Mouse (Mus musculus): Measurements from ENCODE around the gene Carm1. TPM values are rescaled to one million over a fixed set of nuclear protein-coding genes. Genes with fewer than 3 reads are reported as not detected.
"Not testable (repeated sequence)": the region's sequence is repeated elsewhere in the genome, so short reads cannot be mapped to it uniquely, and the experiment has no call there.

Gene Carm1
- total RNA-seq, 2 experiments from 2014 or later: 17.0 to 65.9 TPM

DNA sequence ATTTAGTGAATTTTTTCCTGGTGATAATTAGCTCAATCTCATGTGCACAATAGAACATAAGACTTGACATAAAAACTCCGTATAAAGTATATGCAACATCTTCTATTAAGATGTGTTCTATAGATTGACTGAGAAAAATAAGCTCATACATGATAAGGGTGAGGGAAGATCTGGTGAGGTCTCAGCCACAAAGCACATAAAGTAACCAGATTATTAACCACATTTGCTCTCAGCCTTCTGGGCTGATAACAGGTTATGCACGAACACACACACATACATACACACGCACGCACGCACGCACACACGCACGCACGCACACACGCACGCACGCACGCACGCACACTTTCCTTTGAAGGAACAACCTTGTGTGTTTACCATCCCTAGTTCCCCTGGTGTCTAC, 10.2 kb upstream of the Carm1 start:
- no peak for ATAC-seq (replicated peaks; ENCODE audit: poor library complexity, severe bottlenecking)

DNA sequence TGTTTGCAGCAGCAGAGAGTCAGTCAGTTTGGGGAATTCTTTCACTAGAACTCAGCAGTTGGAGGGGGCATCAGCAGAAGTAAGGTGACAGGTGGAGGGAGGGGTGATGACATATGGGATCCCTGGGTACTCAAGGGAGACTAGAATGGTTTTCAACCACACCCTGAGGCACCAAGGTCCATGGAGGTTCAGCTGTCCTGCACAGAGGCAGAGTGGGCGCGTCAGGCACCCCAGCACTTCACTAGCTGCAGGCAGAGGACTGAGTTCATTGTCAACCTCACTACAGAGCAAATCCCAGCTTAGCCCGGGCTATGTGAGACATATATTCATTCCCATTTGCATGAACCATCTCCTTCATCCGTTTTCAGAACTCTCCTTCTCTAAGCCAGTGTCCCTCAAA, 9.7 kb upstream of the Carm1 start:
- no peak; the same call in 1 of the 2 replicates for ATAC-seq (replicated peaks; ENCODE audit: poor library complexity, severe bottlenecking)

DNA sequence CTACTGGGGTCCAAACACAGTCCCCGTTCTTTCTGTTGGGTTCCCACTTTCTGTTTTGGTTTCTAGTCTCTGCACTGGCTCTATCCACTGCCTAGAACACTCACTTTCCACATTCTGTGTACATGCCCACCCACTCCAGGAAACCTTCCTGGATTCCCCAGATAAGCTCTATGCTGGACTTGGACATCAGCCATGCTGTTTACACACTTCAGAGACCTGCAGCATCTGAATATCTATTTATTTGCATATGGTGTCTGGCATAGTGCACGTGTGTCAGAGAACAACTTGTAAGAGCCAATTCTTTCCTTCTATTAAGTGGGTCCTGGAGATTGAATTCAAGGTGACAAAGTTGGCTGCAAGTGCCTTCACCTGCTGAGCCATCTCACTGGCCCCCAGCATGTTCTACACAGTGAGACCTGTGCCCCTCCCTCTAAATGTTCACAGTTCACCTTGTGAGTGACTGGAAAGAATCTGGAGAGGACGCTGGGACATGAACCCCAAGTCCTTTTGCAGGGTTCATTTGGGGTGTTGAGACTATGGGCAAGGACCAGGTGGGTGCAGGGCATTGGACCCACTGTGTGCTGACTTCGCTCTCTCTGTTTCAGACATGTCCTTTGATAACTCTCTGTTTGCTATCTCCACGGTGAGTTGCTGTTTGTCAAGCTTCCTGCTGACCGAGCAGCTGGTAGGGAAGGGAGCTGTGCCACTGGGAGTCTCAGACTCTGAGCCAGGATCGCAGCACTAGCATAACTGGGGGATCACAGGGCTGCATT, 6.5 kb upstream of the Carm1 start:
- ATAC-seq (replicated peaks; ENCODE audit: poor library complexity, severe bottlenecking): peak; percentile 45; the same call in 1 of the 2 replicates

DNA sequence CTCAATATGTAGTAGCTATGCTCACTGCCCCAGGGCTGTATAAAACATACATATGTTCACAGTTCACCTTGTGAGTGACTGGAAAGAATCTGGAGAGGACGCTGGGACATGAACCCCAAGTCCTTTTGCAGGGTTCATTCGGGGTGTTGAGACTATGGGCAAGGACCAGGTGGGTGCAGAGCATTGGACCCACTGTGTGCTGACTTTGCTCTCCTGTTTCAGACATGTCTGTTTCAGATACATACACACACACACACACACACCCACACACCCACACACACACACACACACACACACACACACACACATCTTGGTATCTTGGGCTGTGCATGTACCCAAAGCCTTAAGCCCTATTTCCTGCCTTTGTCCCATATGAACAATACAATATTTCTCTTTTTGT, 4.7 kb upstream of the Carm1 start:
- not testable (repeated sequence) for ATAC-seq (replicated peaks; ENCODE audit: poor library complexity, severe bottlenecking)

DNA sequence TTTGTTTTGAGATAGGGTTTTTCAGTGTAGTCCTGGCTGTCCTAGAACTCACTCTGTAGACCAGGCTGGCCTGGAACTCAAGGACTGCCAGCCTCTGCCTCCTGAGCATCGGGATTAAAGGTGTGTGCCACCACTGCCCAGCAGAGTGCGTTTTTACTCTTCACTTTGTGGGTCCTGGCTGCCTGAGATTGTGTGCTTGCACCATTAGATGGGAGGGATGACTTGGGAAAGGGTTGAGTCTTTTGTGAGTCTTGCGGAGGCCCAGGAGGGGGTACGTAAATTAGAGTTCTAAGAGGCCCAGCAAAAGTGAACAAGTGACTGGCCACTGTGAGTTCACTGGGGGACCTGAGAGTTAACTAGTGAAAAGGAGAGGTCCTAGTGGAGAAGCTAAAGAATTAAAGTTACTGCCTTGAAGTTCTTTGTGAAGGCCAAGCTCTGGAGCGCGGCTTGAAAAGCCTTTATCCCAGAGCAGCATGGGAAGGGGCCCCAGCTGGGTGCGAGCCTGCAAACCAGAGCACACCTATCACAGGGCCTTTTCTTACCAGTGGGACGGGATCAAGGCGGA, 1.3 kb upstream of the Carm1 start:
- peak; percentile 25; the same call in 1 of the 2 replicates for ATAC-seq (replicated peaks; ENCODE audit: poor library complexity, severe bottlenecking)

DNA sequence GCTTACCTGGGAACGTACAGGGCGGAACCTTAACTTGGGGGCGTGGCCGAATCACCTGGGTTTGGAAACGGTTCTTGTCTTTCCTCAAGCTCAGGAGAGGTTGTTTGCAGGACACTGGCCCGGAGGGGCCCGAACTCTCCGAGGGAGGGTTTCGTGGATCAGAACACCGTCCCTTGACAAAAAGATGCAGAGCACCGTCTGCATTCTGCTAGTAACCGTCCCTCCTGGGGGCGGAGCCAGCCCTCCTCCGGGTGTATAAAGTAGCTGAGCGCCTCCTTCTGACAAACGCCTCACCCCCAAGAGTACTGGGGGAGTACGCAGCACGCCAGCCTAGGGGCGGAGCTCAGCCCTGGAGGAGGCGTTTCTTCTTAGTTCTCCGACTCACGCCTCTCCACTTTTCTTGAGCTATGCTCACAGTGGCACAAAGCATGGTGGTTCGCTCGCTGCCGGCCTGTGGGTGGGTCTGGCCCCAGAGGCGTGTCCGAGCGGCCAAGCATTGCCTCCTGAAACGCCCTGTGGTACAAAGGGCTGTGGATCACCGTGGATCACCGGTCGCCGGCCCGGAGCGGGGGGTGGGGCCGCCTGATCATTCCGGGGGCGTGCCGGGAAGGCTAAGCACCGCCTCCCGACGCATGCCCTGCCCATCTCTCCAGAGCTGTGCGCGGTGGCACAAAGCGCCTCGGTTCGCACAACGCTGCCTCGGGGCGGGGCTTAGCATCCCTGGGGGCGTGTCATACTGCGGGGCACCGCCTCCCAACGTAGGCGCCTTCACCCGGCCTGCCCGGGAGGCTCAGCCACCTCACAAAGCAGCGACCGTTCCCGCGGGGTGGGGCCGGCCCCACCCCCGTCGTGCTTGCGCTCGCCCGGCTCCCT, 542 bp upstream of the Carm1 start:
- ATAC-seq (replicated peaks; ENCODE audit: poor library complexity, severe bottlenecking): peak; percentile 85

DNA sequence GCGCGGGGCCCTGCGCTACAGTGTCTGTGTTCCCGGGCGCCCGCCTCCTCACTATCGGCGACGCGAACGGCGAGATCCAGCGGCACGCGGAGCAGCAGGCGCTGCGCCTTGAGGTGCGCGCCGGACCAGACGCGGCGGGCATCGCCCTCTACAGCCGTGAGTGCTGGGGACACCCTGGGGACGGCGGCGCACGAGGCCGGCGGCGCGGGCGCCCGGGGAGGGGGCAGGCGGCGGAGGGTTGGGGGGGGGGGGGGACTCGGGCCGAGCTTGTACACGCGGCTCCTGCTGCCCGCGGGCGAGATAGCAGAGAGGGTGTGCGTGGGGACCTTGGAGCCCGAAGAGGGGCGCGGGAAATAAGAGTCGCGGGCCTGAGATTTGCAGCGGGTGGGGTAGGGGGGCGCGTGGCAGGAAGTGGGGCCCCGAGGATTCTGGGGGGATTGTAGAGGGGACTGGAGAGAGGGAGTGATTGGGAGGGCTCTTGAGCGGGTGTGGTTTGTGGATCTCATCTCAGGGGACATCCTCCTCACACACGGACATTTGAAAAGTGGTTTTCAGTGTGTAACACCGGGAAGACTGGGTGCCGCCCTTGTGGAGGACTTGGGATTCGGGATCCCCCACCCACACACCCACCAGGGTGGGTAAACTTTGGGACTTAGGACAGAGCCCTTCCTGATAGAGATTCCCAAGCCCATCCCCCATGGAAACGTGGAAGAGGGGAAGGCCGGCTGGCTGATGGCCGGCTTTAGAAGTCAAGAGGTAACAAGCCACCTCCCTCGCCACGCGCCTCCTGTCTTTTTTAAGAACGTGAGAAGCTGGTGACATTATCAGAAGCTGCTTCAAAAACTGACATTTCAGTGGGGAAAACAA, 614 bp downstream of the Carm1 start:
- no peak for ATAC-seq (replicated peaks; ENCODE audit: poor library complexity, severe bottlenecking)

DNA sequence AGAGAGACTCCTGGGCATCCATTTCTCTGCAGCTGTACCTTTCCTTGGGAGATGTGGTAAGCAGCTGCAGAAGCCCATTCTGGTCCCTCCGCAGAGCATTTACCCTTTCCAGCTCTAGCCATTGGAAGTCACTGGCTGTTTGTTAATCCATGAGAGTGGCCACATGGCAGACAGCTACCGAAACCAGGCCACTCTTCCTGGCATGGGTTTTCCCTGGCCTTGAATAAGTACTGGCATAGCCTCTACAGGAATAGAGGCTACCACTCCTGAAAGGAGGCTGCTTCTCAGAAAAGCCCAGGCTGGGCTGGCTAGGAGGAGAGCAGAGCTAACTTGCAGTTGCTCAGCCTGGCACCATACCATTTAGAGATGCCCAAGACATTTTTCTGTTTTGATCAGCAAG, 4.4 kb downstream of the Carm1 start:
- ATAC-seq (replicated peaks; ENCODE audit: poor library complexity, severe bottlenecking): no peak

DNA sequence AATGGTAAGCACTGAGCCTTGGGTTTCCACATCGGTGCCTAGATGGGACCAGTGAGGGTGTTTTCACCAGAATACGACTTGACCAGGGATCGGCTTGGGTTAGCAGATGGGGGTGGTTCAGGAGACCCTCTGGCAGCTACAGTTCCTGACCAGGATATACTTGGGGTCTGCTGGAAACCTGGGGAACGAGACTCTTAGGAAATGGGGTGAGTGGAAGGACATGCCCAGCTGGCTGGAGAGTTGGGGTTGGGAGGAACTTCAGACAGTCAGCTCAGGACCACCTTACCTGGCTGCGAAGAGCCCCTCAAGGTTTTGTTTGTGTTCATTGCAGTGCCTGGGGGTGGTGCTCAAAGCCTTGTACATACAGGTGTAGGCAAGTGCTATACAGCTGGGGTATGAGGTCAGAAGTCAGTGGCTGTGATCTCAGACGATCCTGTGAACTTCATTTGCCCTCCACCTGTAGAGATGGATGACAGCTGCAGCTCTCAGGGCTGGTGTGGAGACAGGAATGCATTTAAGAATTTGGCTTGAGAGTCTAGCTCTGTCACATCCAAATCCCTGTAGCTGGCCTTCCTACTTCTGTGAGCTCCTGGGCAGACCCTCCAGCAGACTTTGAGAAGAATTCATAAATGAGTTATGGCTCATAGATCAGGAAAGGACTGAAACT, 7.0 kb downstream of the Carm1 start:
- no peak for ATAC-seq (replicated peaks; ENCODE audit: poor library complexity, severe bottlenecking)

DNA sequence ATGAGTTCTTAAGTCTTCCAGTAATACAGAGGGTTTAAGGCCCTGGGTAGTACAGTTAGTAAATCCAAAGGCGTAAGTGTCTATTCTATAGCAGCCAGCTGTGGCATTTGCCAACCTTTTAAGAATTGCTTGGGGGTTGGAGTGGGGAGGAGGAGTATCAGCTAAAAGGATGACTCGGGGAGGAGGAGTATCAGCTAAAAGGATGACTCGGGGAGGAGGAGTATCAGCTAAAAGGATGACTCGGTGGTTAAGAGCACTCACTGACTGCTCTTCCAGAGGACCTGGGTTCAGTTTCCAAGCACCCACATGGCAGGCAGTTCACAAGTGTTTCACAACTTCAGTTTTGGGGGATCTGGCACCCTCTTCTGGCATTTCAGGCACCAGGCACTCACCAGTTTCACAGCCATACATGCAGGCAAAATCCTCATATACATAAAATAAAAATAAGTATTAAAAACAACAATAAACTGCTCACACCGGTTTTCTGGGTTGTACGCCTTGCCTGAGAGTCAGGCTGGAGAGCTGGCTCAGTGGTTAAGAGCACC, 8.6 kb downstream of the Carm1 start:
- 0 out of 2 replicates have a peak, but pooled peaks have one; percentile 22 for ATAC-seq (replicated peaks; ENCODE audit: poor library complexity, severe bottlenecking)

DNA sequence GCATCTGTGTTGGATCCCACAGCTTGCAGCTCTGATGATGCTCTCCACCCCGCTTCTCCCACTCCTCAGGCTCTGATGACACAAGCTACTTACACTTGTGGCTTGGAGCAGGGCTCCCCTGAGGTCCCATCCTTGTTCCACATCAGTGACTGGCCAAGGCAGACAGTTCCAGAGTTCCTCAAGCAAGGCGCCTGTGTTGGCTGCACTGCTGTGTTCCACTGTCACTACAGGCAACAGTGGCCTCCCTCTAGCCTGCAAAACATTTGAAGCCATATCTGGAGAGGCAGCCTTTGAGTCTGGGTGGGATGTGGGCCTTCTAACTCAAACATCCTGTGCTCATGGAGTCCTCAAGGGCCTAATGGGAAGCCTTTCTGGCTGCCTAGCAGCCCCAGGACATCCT, 10.3 kb downstream of the Carm1 start:
- no peak for ATAC-seq (replicated peaks; ENCODE audit: poor library complexity, severe bottlenecking)

DNA sequence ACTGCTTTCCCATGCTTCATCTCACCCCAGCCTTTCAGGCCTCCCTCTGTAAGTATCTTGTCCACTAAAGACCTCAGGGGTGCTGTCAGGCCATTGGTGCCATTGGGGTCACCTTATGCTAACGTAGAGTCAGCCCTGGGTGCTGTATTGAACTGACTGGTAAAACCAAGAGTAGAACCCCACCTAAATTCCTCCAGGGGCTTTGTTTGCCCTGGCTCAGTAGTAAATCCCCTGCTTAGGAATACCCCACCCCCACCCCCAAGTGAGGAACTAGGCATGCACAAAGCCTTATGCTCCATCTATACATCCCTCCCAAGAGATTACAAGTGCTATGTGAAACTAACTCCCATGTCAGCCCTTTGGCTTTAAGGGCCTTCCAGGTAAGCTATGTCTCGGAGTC, 10.9 kb downstream of the Carm1 start:
- ATAC-seq (replicated peaks; ENCODE audit: poor library complexity, severe bottlenecking): no peak

DNA sequence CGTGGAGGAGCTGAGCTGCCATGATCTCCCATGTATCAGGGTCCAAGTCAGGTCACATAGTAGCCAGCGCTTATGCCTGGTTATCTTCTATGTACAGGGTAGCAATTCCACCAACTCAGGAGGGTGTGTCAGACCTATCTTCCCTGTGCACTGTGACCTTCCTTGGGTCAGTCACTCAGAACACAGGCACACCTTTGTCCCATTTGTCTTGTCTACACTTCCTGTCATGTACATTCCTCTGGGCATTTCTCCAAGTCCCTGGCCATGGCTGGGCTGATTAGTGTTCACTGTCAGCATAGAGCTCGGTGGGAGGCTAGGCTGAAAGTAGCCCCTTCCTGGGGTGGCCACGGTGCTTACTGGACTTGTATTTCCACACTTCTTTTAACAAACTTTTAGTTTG, 11.7 kb downstream of the Carm1 start:
- ATAC-seq (replicated peaks; ENCODE audit: poor library complexity, severe bottlenecking): no peak

DNA sequence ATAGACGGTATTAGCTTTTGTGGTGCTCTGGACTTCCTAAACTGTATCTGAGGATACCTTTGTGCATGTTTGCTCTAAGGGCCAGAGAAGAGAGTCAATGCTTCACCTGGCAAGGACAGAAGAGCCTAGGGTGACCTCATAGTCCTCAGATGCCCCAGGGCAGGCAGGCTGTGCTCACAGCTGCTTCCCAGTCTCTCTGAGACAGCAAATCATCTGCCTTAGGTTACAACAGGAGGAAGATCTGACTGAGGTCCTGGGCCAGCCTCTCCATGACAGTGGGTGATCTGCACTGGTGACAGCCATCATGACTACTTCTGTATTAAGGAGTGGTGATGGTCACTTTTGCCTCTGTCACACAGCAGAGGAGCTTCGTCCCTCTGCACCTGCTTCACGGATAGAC, 12.5 kb downstream of the Carm1 start:
- no peak for ATAC-seq (replicated peaks; ENCODE audit: poor library complexity, severe bottlenecking)

DNA sequence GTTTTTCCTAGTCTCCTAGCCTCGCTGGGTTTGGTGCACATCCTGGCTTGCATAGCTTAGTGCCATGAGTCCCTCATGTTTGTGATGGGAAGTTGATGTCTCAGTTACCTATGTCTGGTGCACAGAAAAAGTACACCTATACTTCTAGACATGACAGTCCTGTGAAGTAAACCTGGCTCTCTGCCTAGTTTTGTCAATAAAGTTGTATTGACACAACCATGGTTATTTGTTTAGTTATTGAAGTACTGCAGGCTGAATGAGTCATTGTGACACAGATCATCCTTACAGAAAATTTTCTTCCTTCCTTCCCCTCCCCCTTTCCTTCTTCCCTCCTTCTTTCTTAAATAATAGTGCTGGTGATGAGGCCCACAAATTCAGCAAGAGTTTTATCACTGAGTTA, 17.7 kb downstream of the Carm1 start:
- no peak for ATAC-seq (replicated peaks; ENCODE audit: poor library complexity, severe bottlenecking)

DNA sequence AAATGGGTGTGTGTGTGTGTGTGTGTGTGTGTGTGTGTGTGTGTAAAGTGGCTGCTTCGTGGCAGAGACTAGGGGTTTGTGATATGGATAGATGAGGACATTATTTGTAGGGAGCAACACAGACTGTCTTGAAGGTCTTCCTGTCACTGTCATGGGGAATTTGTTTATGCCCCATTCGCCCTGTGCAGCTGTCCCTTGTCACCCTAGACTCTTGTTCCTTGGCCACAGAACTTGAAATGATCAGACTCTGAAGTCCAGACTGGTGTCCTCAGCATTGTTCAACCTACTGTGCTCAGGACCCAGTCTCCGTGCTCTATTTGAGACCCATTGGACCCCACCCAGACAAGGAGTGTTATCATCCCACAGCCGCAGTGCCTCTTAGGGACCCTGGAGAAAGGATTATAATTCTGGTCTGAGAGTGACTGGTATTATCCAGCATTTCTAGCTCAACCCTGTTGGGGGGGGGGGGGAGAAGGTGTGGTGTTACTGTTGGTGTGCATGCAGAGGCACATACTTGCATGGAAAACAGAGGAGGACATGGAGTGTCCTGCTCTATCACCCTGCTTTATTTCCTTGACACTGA, 18.4 kb downstream of the Carm1 start:
- no peak for ATAC-seq (replicated peaks; ENCODE audit: poor library complexity, severe bottlenecking)

DNA sequence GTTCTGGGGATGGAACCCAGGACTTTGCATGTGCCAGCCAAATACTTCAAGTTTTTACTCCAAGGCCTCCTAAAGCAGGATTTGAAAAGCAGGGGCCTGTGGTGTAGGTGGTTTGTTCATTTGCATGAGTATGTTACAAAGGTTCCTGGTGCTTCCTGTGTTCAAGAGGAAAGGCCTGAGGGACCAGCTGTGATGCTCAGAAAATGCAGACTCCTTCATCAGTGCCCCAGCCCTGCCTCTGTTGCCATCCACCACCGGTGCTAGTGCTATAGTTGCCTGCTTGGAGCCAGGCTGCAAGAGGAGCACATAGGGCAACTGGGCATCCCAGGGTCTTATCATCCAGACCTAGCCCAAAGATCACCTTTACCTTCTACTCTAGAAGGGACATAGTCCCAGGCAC, 19.8 kb downstream of the Carm1 start:
- ATAC-seq (replicated peaks; ENCODE audit: poor library complexity, severe bottlenecking): no peak

DNA sequence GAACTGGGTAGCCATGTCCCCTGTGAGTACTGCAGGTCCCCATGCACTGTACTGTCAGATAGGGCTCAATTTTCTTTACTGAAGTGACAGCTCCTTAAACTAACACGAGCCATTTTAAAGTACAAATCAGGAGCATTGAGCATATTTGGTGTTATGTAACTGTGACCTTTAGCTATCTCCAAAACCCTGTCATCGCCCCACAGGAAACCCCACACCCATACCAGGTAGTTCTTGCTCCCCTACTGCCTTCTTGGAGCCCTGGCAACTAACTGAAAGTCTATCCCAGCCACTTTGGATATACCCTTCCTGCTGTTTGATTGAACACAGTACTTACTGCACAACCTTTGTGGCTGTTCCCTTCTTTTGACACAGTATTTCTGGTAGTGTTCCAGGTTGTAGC, 20.4 kb downstream of the Carm1 start:
- ATAC-seq (replicated peaks; ENCODE audit: poor library complexity, severe bottlenecking): no peak

DNA sequence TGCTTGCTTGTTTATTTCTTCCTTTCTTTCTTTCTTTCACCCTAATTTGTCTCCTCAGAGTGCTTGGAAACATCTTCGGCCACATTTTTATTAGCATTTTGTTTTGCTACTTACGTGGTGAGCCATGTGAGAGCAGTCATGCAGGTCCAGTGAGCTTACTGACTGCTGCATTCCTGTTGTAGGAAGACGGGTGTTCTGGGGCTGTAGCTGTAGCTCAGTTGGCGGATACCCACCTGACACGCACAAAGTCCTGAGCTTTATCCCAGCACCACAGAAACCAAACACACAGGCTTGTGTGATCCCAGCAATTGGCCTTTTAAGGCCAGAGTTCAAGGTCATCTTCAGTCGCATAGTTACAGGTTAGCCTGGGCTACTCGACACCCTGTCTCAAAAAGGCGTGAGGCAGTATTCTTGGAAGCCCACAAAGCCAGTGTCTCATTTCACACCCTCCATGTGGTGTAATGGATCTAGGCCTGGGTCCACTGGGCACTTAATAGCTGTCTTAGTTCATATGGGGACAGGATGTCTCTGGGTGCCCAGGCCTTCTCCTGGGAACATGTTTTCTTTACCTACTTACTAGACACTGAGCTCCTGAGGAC, 22.1 kb downstream of the Carm1 start:
- no peak for ATAC-seq (replicated peaks; ENCODE audit: poor library complexity, severe bottlenecking)
